Mouse (Mus musculus) hindbrain, embryonic 11.5 days (tissue): ENCODE data around the gene Gbp7. TPM values are rescaled to one million over a fixed set of nuclear protein-coding genes. Genes with fewer than 3 reads are reported as not detected.

Experiments used
- ATAC-seq: fragments of 200-750 bp; cut with Nextera tagmentation; 2 replicates; pipeline ENCODE4 v1.8.0; 2017; ENCODE audit warnings: mild to moderate bottlenecking, moderate TSS enrichment, moderate library complexity; ENCODE audit not compliant: low FRiP score
- DNase-seq: peaks from one replicate; pipeline ENCODE4 v3.0.0-alpha.2; 2015; ENCODE audit warnings: low spot score
- H3K27ac ChIP-seq: fragments of 300-500 bp; sonication (generic); 2 replicates; pipeline ENCODE4 v1.5.1; 2014; ENCODE audit warnings: mild to moderate bottlenecking, low read depth, low read length
- H3K27me3 ChIP-seq: fragments of 300-500 bp; sonication (generic); 2 replicates; pipeline ENCODE4 v1.6.1; 2014; ENCODE audit warnings: mild to moderate bottlenecking, low read length, moderate library complexity, mixed read lengths; ENCODE audit not compliant: control insufficient read depth, insufficient read depth
- H3K36me3 ChIP-seq: fragments of 300-500 bp; sonication (generic); 2 replicates; pipeline ENCODE4 v1.6.1; 2014; ENCODE audit warnings: mild to moderate bottlenecking, low read length, moderate library complexity, mixed read lengths; ENCODE audit not compliant: control insufficient read depth, insufficient read depth
- H3K4me1 ChIP-seq: fragments of 300-500 bp; sonication (generic); replicated peaks from 2 replicates; pipeline ENCODE4 v1.6.1; 2014; ENCODE audit warnings: low read length, mixed read lengths; ENCODE audit not compliant: control insufficient read depth, insufficient read depth
- H3K4me2 ChIP-seq: fragments of 300-500 bp; sonication (generic); replicated peaks from 2 replicates; pipeline ENCODE4 v1.6.1; 2014; ENCODE audit warnings: mild to moderate bottlenecking, low read depth, low read length
- H3K4me3 ChIP-seq: fragments of 300-500 bp; sonication (generic); 2 replicates; pipeline ENCODE4 v1.5.1; 2014; ENCODE audit warnings: low read depth, low read length
- H3K9ac ChIP-seq: fragments of 300-500 bp; sonication (generic); 2 replicates; pipeline ENCODE4 v1.6.1; 2014; ENCODE audit warnings: low read depth, low read length
- H3K9me3 ChIP-seq: fragments of 300-500 bp; sonication (generic); 2 replicates; pipeline ENCODE4 v1.6.1; 2016; ENCODE audit warnings: low read length; ENCODE audit not compliant: control insufficient read depth
- WGBS: fragments of 180-500 bp; shearing (Covaris S2); extraction: QIAGEN DNeasy Blood & Tissue Kit; methylation state at CpG from one replicate; pipeline ENCODE4 v1.1.7; 2014; 5-methylcytosine and 5-hydroxymethylcytosine counted together
- polyA plus RNA-seq: library from polyadenylated mRNA; unstranded; fragments of >200 nt; fragmentation: Nextera tagmentation; extraction: Ambion mirVana; gene quantifications from 2 replicates; pipeline ENCODE4 v1.2.1, GENCODE M21; 2014

The Gbp7 gene
- polyA plus RNA-seq, 1 experiment from 2014 or later: 1.5 TPM

- H3K27me3 ChIP-seq: no peaks in the 10 kb centered on the region
- H3K4me1 ChIP-seq: no peaks in the 10 kb centered on the region
- DNase-seq (no peak), ATAC-seq (no peak)
- H3K9me3 ChIP-seq: no peaks in the 10 kb centered on the region
- 89% methylated on average over 4 of the region's 4 CpGs for WGBS
- no peak overlapping the region for H3K4me2 ChIP-seq
- no peak overlapping the region for H3K27ac ChIP-seq
- H3K4me3 ChIP-seq: no peak overlapping the region
- H3K36me3 ChIP-seq: no peaks in the 10 kb centered on the region
- H3K9ac ChIP-seq: no peak overlapping the region
Measured at GRCm38 (mm10) chr3:142578342-142578741, 48.2 kb downstream of the Gbp7 start.

- no peak overlapping the region for H3K9ac ChIP-seq
- H3K4me2 ChIP-seq: no peak overlapping the region
- ATAC-seq: no peak
- no peaks in the 10 kb centered on the region for H3K27me3 ChIP-seq
- WGBS: 88% methylated on average over 4 of the region's 4 CpGs
- H3K9me3 ChIP-seq: no peaks in the 10 kb centered on the region
- no peaks in the 10 kb centered on the region for H3K4me1 ChIP-seq
- no peak overlapping the region for H3K4me3 ChIP-seq
- H3K27ac ChIP-seq: no peak overlapping the region
- H3K36me3 ChIP-seq: no peaks in the 10 kb centered on the region
- no peak for DNase-seq
Measured at GRCm38 (mm10) chr3:142583067-142583466, 52.9 kb downstream of the Gbp7 start.

GRCm38 (mm10) chr3:142587386-142587785 lies 57.2 kb downstream of the Gbp7 start:
- no peak overlapping the region for H3K4me2 ChIP-seq
- no peak overlapping the region for H3K4me3 ChIP-seq
- ATAC-seq (no peak), DNase-seq (no peak)
- no peaks in the 10 kb centered on the region for H3K9me3 ChIP-seq
- no peaks in the 10 kb centered on the region for H3K36me3 ChIP-seq
- no peaks in the 10 kb centered on the region for H3K27me3 ChIP-seq
- no peaks in the 10 kb centered on the region for H3K4me1 ChIP-seq
- no peak overlapping the region for H3K27ac ChIP-seq
- no peak overlapping the region for H3K9ac ChIP-seq

- DNase-seq: no peak
- no peaks in the 10 kb centered on the region for H3K36me3 ChIP-seq
- no peak overlapping the region for H3K4me2 ChIP-seq
- H3K9ac ChIP-seq: no peak overlapping the region
- no peak for ATAC-seq
- H3K4me3 ChIP-seq: no peak overlapping the region
- H3K27ac ChIP-seq: no peak overlapping the region
- 86% methylated on average over 2 of the region's 2 CpGs for WGBS
- no peaks in the 10 kb centered on the region for H3K4me1 ChIP-seq
- no peaks in the 10 kb centered on the region for H3K9me3 ChIP-seq
- H3K27me3 ChIP-seq: no peaks in the 10 kb centered on the region
Measured at GRCm38 (mm10) chr3:142588888-142589287, 58.7 kb downstream of the Gbp7 start.

GRCm38 (mm10) chr3:142590431-142591067 lies 60.4 kb downstream of the Gbp7 start:
- Histone ChIP-seq H3K9me3 (no peaks in the 10 kb centered on the region), H3K9ac (no peak overlapping the region), H3K36me3 (no peaks in the 10 kb centered on the region), H3K4me2 (no peak overlapping the region), H3K27ac (no peak overlapping the region), H3K4me3 (no peak overlapping the region), H3K27me3 (no peaks in the 10 kb centered on the region), H3K4me1 (no peaks in the 10 kb centered on the region)
- DNase-seq (no peak), ATAC-seq (no peak)
- 87% methylated on average over 4 of the region's 4 CpGs for WGBS

GRCm38 (mm10) chr3:142594547-142594946 lies 64.4 kb downstream of the Gbp7 start, which contains the start of gene Gbp2b:
Gbp2b (plus strand) TSS chr3:142594847.
- H3K4me3 ChIP-seq: no peak within 1 kb of the TSS
- 88% methylated on average over 1 of the region's 1 CpGs for WGBS
- H3K9me3 ChIP-seq: no peaks in the 10 kb centered on the region
- no peak within 1 kb of the TSS for H3K27ac ChIP-seq
- H3K9ac ChIP-seq: no peak within 1 kb of the TSS
- no peaks in the 10 kb centered on the region for H3K4me1 ChIP-seq
- H3K4me2 ChIP-seq: no peak within 1 kb of the TSS
- H3K36me3 ChIP-seq: no peaks in the 10 kb centered on the region
- DNase-seq (no peak), ATAC-seq (no peak)
- no peaks in the 10 kb centered on the region for H3K27me3 ChIP-seq

GRCm38 (mm10) chr3:142597923-142598322 lies 67.8 kb downstream of the Gbp7 start:
- ATAC-seq: no peak
- WGBS: 87% methylated on average over 3 of the region's 3 CpGs

More at GRCm38 (mm10) chr3:142597923-142598322, 67.8 kb downstream of the Gbp7 start:
- no peak overlapping the region for H3K4me3 ChIP-seq
- H3K9me3 ChIP-seq: no peaks in the 10 kb centered on the region
- H3K36me3 ChIP-seq: no peaks in the 10 kb centered on the region
- H3K9ac ChIP-seq: no peak overlapping the region
- H3K4me2 ChIP-seq: no peak overlapping the region
- H3K27ac ChIP-seq: no peak overlapping the region
- DNase-seq: no peak
- H3K4me1 ChIP-seq: no peaks in the 10 kb centered on the region
- no peaks in the 10 kb centered on the region for H3K27me3 ChIP-seq

Other genes with a start within 250 kb of the Gbp7 start
- 20.4 and 21.8 TPM in 2 replicates for gene Pdlim5, start 134.6 kb upstream of the Gbp7 start, polyA plus RNA-seq
- 0.19 TPM in 1 of 2 replicates, not detected in the other for gene Gbp5, start 36.4 kb upstream of the Gbp7 start, polyA plus RNA-seq
- gene Gbp3, start 29.7 kb downstream of the Gbp7 start, polyA plus RNA-seq: 0.25 and 0.97 TPM in 2 replicates
- not detected in 2 replicates for gene Gbp2b, start 64.5 kb downstream of the Gbp7 start, polyA plus RNA-seq
- gene Gbp2, start 90.3 kb downstream of the Gbp7 start, polyA plus RNA-seq: 0.19 and 0.35 TPM in 2 replicates
- gene Kyat3, start 170.7 kb downstream of the Gbp7 start, polyA plus RNA-seq: 12.1 and 13.4 TPM in 2 replicates
- 107 and 108 TPM in 2 replicates for gene Gtf2b, start 234.7 kb downstream of the Gbp7 start, polyA plus RNA-seq